Mouse (Mus musculus) forebrain, postnatal 0 days (tissue): Measurements from ENCODE around the gene St3gal2. TPM values are rescaled to one million over a fixed set of nuclear protein-coding genes. Genes with fewer than 3 reads are reported as not detected.

Source experiments
- ATAC-seq: fragments of 200-750 bp; cut with Nextera tagmentation; 2 replicates; pipeline ENCODE4 v1.8.0; 2017; ENCODE audit warnings: mild to moderate bottlenecking, moderate library complexity
- DNase-seq: peaks from one replicate; pipeline ENCODE4 v3.0.0-alpha.2; 2015
- H3K27ac ChIP-seq: fragments of 300-500 bp; sonication (generic); 2 replicates; pipeline ENCODE4 v1.5.1; 2014; ENCODE audit warnings: low read depth, mild to moderate bottlenecking, antibody characterized with exemption, low read length, moderate library complexity, mixed read lengths
- H3K27me3 ChIP-seq: fragments of 300-500 bp; sonication (generic); 2 replicates; pipeline ENCODE4 v1.6.1; 2014; ENCODE audit warnings: mild to moderate bottlenecking, low read length, mixed read lengths; ENCODE audit not compliant: insufficient read depth
- H3K36me3 ChIP-seq: fragments of 300-500 bp; sonication (generic); 2 replicates; pipeline ENCODE4 v1.6.1; 2014; ENCODE audit warnings: mild to moderate bottlenecking, moderate library complexity; ENCODE audit not compliant: insufficient read depth
- H3K4me1 ChIP-seq: fragments of 300-500 bp; sonication (generic); 2 replicates; pipeline ENCODE4 v1.6.1; 2014; ENCODE audit warnings: antibody characterized with exemption; ENCODE audit not compliant: insufficient read depth
- H3K4me2 ChIP-seq: fragments of 300-500 bp; sonication (generic); 2 replicates; pipeline ENCODE4 v1.6.1; 2014; ENCODE audit warnings: low read depth, mild to moderate bottlenecking, moderate library complexity
- H3K4me3 ChIP-seq: fragments of 300-500 bp; sonication (generic); 2 replicates; pipeline ENCODE4 v1.5.1; 2014; ENCODE audit warnings: low read depth, low read length, mixed read lengths
- H3K9ac ChIP-seq: fragments of 300-500 bp; sonication (generic); 2 replicates; pipeline ENCODE4 v1.6.1; 2014; ENCODE audit warnings: mild to moderate bottlenecking
- H3K9me3 ChIP-seq: fragments of 300-500 bp; sonication (generic); 2 replicates; pipeline ENCODE4 v1.6.1; 2016; ENCODE audit warnings: low read length
- CTCF ChIP-seq: sonication (generic); IDR thresholded peaks from 2 replicates; pipeline ENCODE4 v1.5.1; 2016; ENCODE audit warnings: antibody characterized with exemption, control low read depth, low read depth
- WGBS: fragments of 180-500 bp; shearing (Covaris S2); extraction: QIAGEN DNeasy Blood & Tissue Kit; methylation state at CpG from one replicate; pipeline ENCODE4 v1.1.7; 2014; 5-methylcytosine and 5-hydroxymethylcytosine counted together
- polyA plus RNA-seq: library from polyadenylated mRNA; unstranded; fragments of >200 nt; fragmentation: Nextera tagmentation; extraction: Ambion mirVana; gene quantifications from 2 replicates; pipeline ENCODE4 v1.2.1, GENCODE M21; 2015
- total RNA-seq: library from RNA; depleted of rRNA; stranded (reverse); fragments of >200 nt; gene quantifications from 2 replicates; pipeline ENCODE4 v1.2.3, GENCODE M21; 2014

St3gal2 gene
- total and polyA plus RNA-seq, 2 experiments from 2014 or later = 22.1 to 30.7 TPM

- WGBS = 95% methylated on average over 3 of the region's 3 CpGs
- DNase-seq (no peak), ATAC-seq (no peak)
Measured at GRCm38 (mm10) chr8:110932444-110932843, 12.7 kb downstream of the St3gal2 start.

DNA sequence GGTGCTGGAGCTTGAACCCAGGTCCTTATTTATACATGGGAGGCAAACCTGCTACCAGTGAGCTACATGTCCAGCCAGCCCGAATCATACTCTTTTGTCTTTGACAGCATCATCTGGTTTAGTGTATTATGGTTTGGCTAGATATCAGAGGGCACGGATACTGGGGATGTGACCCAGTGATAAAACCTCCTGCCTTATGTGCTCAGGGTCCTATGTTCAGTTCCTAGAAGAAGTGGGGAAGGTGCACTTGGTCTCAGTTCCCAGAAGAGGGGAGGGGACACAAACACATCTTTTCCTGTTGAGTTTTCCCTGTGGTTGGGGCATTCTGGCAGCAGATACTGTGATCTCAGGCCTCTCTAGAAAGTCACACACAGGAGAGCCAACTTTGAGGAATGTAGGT, 13.6 kb downstream of the St3gal2 start:
- no peaks in the 10 kb centered on the region for H3K4me1 ChIP-seq

More at GRCm38 (mm10) chr8:110932444-110932843, 12.7 kb downstream of the St3gal2 start:
- no peak for TF ChIP-seq CTCF
- H3K4me3 ChIP-seq = no peak overlapping the region
- H3K9ac ChIP-seq = no peak overlapping the region
- H3K27me3 ChIP-seq = no peaks in the 10 kb centered on the region
- no peak overlapping the region for H3K4me2 ChIP-seq
- H3K9me3 ChIP-seq = no peaks in the 10 kb centered on the region
- no peak overlapping the region for H3K27ac ChIP-seq
- no peaks in the 10 kb centered on the region for H3K4me1 ChIP-seq
- H3K36me3 ChIP-seq = 0 out of 2 replicates have a peak, but pooled peaks cover 4% of the 10 kb centered on the region

GRCm38 (mm10) chr8:110936217-110936616, 16.5 kb downstream of the St3gal2 start:
- H3K9ac ChIP-seq = no peak overlapping the region
- peak; percentile 35 for DNase-seq
- no peak for ATAC-seq
- no peaks in the 10 kb centered on the region for H3K9me3 ChIP-seq
- no peak for TF ChIP-seq CTCF
- no peaks in the 10 kb centered on the region for H3K4me1 ChIP-seq
- H3K27ac ChIP-seq = no peak overlapping the region
- no peak overlapping the region for H3K4me2 ChIP-seq
- no peaks in the 10 kb centered on the region for H3K36me3 ChIP-seq
- WGBS = 77% methylated on average over 12 of the region's 12 CpGs
- no peak overlapping the region for H3K4me3 ChIP-seq
- no peaks in the 10 kb centered on the region for H3K27me3 ChIP-seq

More for the DNA sequence above, 13.6 kb downstream of the St3gal2 start:
- DNase-seq = no peak
- H3K27me3 ChIP-seq = no peaks in the 10 kb centered on the region
- H3K27ac ChIP-seq = no peak overlapping the region
- no peak overlapping the region for H3K4me2 ChIP-seq
- no peak for TF ChIP-seq CTCF
- no peaks in the 10 kb centered on the region for H3K9me3 ChIP-seq
- H3K4me3 ChIP-seq = no peak overlapping the region
- WGBS = 94% methylated on average over 2 of the region's 2 CpGs
- no peak overlapping the region for H3K9ac ChIP-seq
- H3K36me3 ChIP-seq = 0 out of 2 replicates have a peak, but pooled peaks cover 4% of the 10 kb centered on the region
- ATAC-seq = no peak

GRCm38 (mm10) chr8:110938882-110939589, 19.3 kb downstream of the St3gal2 start:
- Histone ChIP-seq H3K4me2 (no peak overlapping the region), H3K9ac (no peak overlapping the region), H3K4me1 (no peaks in the 10 kb centered on the region), H3K9me3 (no peaks in the 10 kb centered on the region), H3K4me3 (no peak overlapping the region), H3K36me3 (no peaks in the 10 kb centered on the region), H3K27ac (0 out of 2 replicates have a peak overlapping the region, but pooled peaks have one; percentile 4), H3K27me3 (no peaks in the 10 kb centered on the region)
- ATAC-seq (peak; percentile 67), DNase-seq (peak; percentile 34)
- 52% methylated on average over 6 of the region's 6 CpGs for WGBS
- no peak for TF ChIP-seq CTCF

GRCm38 (mm10) chr8:110940682-110941452, 21.1 kb downstream of the St3gal2 start:
- no peak overlapping the region for H3K4me2 ChIP-seq
- ATAC-seq (no peak), DNase-seq (no peak)
- no peak overlapping the region for H3K27ac ChIP-seq
- H3K27me3 ChIP-seq = no peaks in the 10 kb centered on the region
- no peaks in the 10 kb centered on the region for H3K9me3 ChIP-seq
- H3K36me3 ChIP-seq = no peaks in the 10 kb centered on the region
- H3K9ac ChIP-seq = no peak overlapping the region
- 88% methylated on average over 15 of the region's 15 CpGs for WGBS
- no peak overlapping the region for H3K4me3 ChIP-seq
- TF ChIP-seq CTCF = no peak
- H3K4me1 ChIP-seq = no peaks in the 10 kb centered on the region

- DNase-seq (peak; percentile 30), ATAC-seq (no peak)
- Histone ChIP-seq H3K36me3 (no peaks in the 10 kb centered on the region), H3K9me3 (no peaks in the 10 kb centered on the region), H3K4me2 (no peak overlapping the region), H3K27me3 (no peaks in the 10 kb centered on the region), H3K4me3 (no peak overlapping the region), H3K9ac (no peak overlapping the region), H3K4me1 (no peaks in the 10 kb centered on the region), H3K27ac (no peak overlapping the region)
- no peak for TF ChIP-seq CTCF
- 43% methylated on average over 10 of the region's 10 CpGs for WGBS
Measured at GRCm38 (mm10) chr8:110941453-110941948, 21.8 kb downstream of the St3gal2 start.
